Mouse (Mus musculus) forebrain, embryonic 13.5 days (tissue): ENCODE data around the gene Cd80. TPM values are rescaled to one million over a fixed set of nuclear protein-coding genes. Genes with fewer than 3 reads are reported as not detected.

Experiments
- ATAC-seq: fragments of 200-750 bp; cut with Nextera tagmentation; 2 replicates; pipeline ENCODE4 v1.8.0; 2017
- H3K27ac ChIP-seq: fragments of 300-500 bp; sonication (generic); 2 replicates; pipeline ENCODE4 v1.5.1; 2015; ENCODE audit warnings: inconsistent platforms, mild to moderate bottlenecking, moderate library complexity
- H3K27me3 ChIP-seq: fragments of 300-500 bp; sonication (generic); 2 replicates; pipeline ENCODE4 v1.6.1; 2015; ENCODE audit warnings: mild to moderate bottlenecking, inconsistent platforms
- H3K36me3 ChIP-seq: fragments of 300-500 bp; sonication (generic); 2 replicates; pipeline ENCODE4 v1.6.1; 2015; ENCODE audit warnings: mild to moderate bottlenecking, inconsistent platforms; ENCODE audit not compliant: poor library complexity, severe bottlenecking
- H3K4me1 ChIP-seq: fragments of 300-500 bp; sonication (generic); 2 replicates; pipeline ENCODE4 v1.6.1; 2015; ENCODE audit warnings: inconsistent platforms
- H3K4me2 ChIP-seq: fragments of 300-500 bp; sonication (generic); 2 replicates; pipeline ENCODE4 v1.6.1; 2015; ENCODE audit warnings: inconsistent platforms, mild to moderate bottlenecking, moderate library complexity
- H3K4me3 ChIP-seq: fragments of 300-500 bp; sonication (generic); 2 replicates; pipeline ENCODE4 v1.5.1; 2015; ENCODE audit warnings: mild to moderate bottlenecking, inconsistent platforms
- H3K9ac ChIP-seq: fragments of 300-500 bp; sonication (generic); 2 replicates; pipeline ENCODE4 v1.6.1; 2015; ENCODE audit warnings: mild to moderate bottlenecking, inconsistent platforms
- H3K9me3 ChIP-seq: fragments of 300-500 bp; sonication (generic); replicated peaks from 2 replicates; pipeline ENCODE4 v1.6.1; 2016; ENCODE audit warnings: inconsistent platforms
- WGBS: fragments of 180-500 bp; shearing (Covaris S2); methylation state at CpG from one replicate; pipeline ENCODE4 v1.1.7; 2015; 5-methylcytosine and 5-hydroxymethylcytosine counted together
- polyA plus RNA-seq: library from polyadenylated mRNA; unstranded; fragments of >200 nt; fragmentation: Nextera tagmentation; extraction: Ambion mirVana; gene quantifications from 2 replicates; pipeline ENCODE4 v1.2.1, GENCODE M21; 2015

The Cd80 gene
- 0.56 and 0.63 TPM in 2 replicates for polyA plus RNA-seq

- H3K9ac ChIP-seq = no peak within 1 kb of the TSS
- 71% methylated on average over 17 of the region's 17 CpGs for WGBS
- no peak within 1 kb of the TSS for H3K4me2 ChIP-seq
- H3K27me3 ChIP-seq = no peaks in the 10 kb centered on the region
- H3K36me3 ChIP-seq = no peaks in the 10 kb centered on the region; the same call in 1 of the 2 replicates
- H3K9me3 ChIP-seq = no peaks in the 10 kb centered on the region
- ATAC-seq = no peak
- peaks cover 14% of the 10 kb centered on the region for H3K4me1 ChIP-seq
- no peak within 1 kb of the TSS for H3K27ac ChIP-seq
- H3K4me3 ChIP-seq = no peak within 1 kb of the TSS
These were observed at the start of gene Cd80 for GRCm38 (mm10) chr16:38455511-38456418. TSS of gene Cd80 (plus strand) at chr16:38455561.

GRCm38 (mm10) chr16:38406293-38406692 lies 49.1 kb upstream of the Cd80 start:
- 81% methylated on average over 5 of the region's 5 CpGs for WGBS
- no peak for ATAC-seq
- no peak overlapping the region for H3K4me2 ChIP-seq
- no peaks in the 10 kb centered on the region for H3K4me1 ChIP-seq
- no peaks in the 10 kb centered on the region for H3K9me3 ChIP-seq
- H3K36me3 ChIP-seq = no peaks in the 10 kb centered on the region
- H3K27me3 ChIP-seq = no peaks in the 10 kb centered on the region
- no peak overlapping the region for H3K27ac ChIP-seq
- H3K4me3 ChIP-seq = no peak overlapping the region
- H3K9ac ChIP-seq = no peak overlapping the region

- Histone ChIP-seq H3K4me2 (no peak overlapping the region), H3K4me1 (no peaks in the 10 kb centered on the region), H3K4me3 (no peak overlapping the region), H3K27me3 (no peaks in the 10 kb centered on the region), H3K36me3 (no peaks in the 10 kb centered on the region), H3K9ac (no peak overlapping the region), H3K27ac (no peak overlapping the region), H3K9me3 (no peaks in the 10 kb centered on the region)
- WGBS = 86% methylated on average over 6 of the region's 6 CpGs
- ATAC-seq = no peak
These were observed 48.7 kb upstream of the Cd80 start for GRCm38 (mm10) chr16:38406708-38407107.

GRCm38 (mm10) chr16:38407584-38407983 lies 47.8 kb upstream of the Cd80 start:
- H3K4me1 ChIP-seq = no peaks in the 10 kb centered on the region
- WGBS = 38% methylated on average over 5 of the region's 5 CpGs
- no peak for ATAC-seq
- no peak overlapping the region for H3K9ac ChIP-seq
- H3K36me3 ChIP-seq = no peaks in the 10 kb centered on the region
- H3K4me2 ChIP-seq = no peak overlapping the region
- H3K27ac ChIP-seq = no peak overlapping the region
- no peaks in the 10 kb centered on the region for H3K27me3 ChIP-seq
- no peak overlapping the region for H3K4me3 ChIP-seq
- H3K9me3 ChIP-seq = no peaks in the 10 kb centered on the region

GRCm38 (mm10) chr16:38408416-38408815 lies 46.9 kb upstream of the Cd80 start:
- Histone ChIP-seq H3K27ac (no peak overlapping the region), H3K9me3 (no peaks in the 10 kb centered on the region), H3K9ac (no peak overlapping the region), H3K4me3 (no peak overlapping the region), H3K36me3 (no peaks in the 10 kb centered on the region), H3K4me1 (no peaks in the 10 kb centered on the region), H3K4me2 (no peak overlapping the region), H3K27me3 (no peaks in the 10 kb centered on the region)
- WGBS = 90% methylated on average over 8 of the region's 8 CpGs
- no peak for ATAC-seq

GRCm38 (mm10) chr16:38414953-38415352 lies 40.4 kb upstream of the Cd80 start:
- Histone ChIP-seq H3K4me1 (no peaks in the 10 kb centered on the region), H3K9ac (no peak overlapping the region), H3K4me3 (no peak overlapping the region), H3K27ac (no peak overlapping the region), H3K27me3 (no peaks in the 10 kb centered on the region), H3K9me3 (no peaks in the 10 kb centered on the region), H3K36me3 (no peaks in the 10 kb centered on the region), H3K4me2 (no peak overlapping the region)
- 83% methylated on average over 7 of the region's 7 CpGs for WGBS
- no peak for ATAC-seq

GRCm38 (mm10) chr16:38425374-38425773 lies 30.0 kb upstream of the Cd80 start:
- Histone ChIP-seq H3K9ac (no peak overlapping the region), H3K27me3 (no peaks in the 10 kb centered on the region), H3K4me3 (no peak overlapping the region), H3K36me3 (no peaks in the 10 kb centered on the region), H3K9me3 (no peaks in the 10 kb centered on the region), H3K27ac (no peak overlapping the region), H3K4me2 (no peak overlapping the region), H3K4me1 (no peaks in the 10 kb centered on the region)
- 84% methylated on average over 2 of the region's 2 CpGs for WGBS
- no peak for ATAC-seq

- H3K36me3 ChIP-seq = no peaks in the 10 kb centered on the region
- H3K4me2 ChIP-seq = no peak overlapping the region
- WGBS = 92% methylated on average over 1 of the region's 1 CpGs
- no peak overlapping the region for H3K9ac ChIP-seq
- no peaks in the 10 kb centered on the region for H3K4me1 ChIP-seq
- no peaks in the 10 kb centered on the region for H3K9me3 ChIP-seq
- no peak overlapping the region for H3K27ac ChIP-seq
- no peak overlapping the region for H3K4me3 ChIP-seq
- no peak for ATAC-seq
- no peaks in the 10 kb centered on the region for H3K27me3 ChIP-seq
These were observed 29.6 kb upstream of the Cd80 start for GRCm38 (mm10) chr16:38425799-38426198.

GRCm38 (mm10) chr16:38431446-38432185 lies 23.7 kb upstream of the Cd80 start:
- no peak for ATAC-seq
- H3K4me1 ChIP-seq = no peaks in the 10 kb centered on the region
- no peaks in the 10 kb centered on the region for H3K36me3 ChIP-seq
- H3K27me3 ChIP-seq = no peaks in the 10 kb centered on the region
- 38% methylated on average over 13 of the region's 13 CpGs for WGBS
- no peak overlapping the region for H3K9ac ChIP-seq
- no peak overlapping the region for H3K27ac ChIP-seq
- H3K4me3 ChIP-seq = no peak overlapping the region
- no peaks in the 10 kb centered on the region for H3K9me3 ChIP-seq
- H3K4me2 ChIP-seq = no peak overlapping the region

GRCm38 (mm10) chr16:38432498-38433425 lies 22.6 kb upstream of the Cd80 start, which contains the start of gene Pla1a:
TSS of gene Pla1a (minus strand) at chr16:38433145.
- Histone ChIP-seq H3K27ac (no peak within 1 kb of the TSS), H3K4me3 (no peak within 1 kb of the TSS), H3K36me3 (no peaks in the 10 kb centered on the region), H3K27me3 (no peaks in the 10 kb centered on the region), H3K9me3 (no peaks in the 10 kb centered on the region), H3K4me1 (no peaks in the 10 kb centered on the region), H3K9ac (no peak within 1 kb of the TSS), H3K4me2 (no peak within 1 kb of the TSS)
- no peak for ATAC-seq
- 89% methylated on average over 11 of the region's 11 CpGs for WGBS

GRCm38 (mm10) chr16:38433514-38433913 lies 21.8 kb upstream of the Cd80 start:
- Histone ChIP-seq H3K36me3 (no peaks in the 10 kb centered on the region), H3K27me3 (no peaks in the 10 kb centered on the region), H3K9me3 (no peaks in the 10 kb centered on the region), H3K27ac (no peak overlapping the region), H3K4me1 (no peaks in the 10 kb centered on the region), H3K9ac (no peak overlapping the region), H3K4me2 (no peak overlapping the region), H3K4me3 (no peak overlapping the region)
- ATAC-seq = no peak
- 89% methylated on average over 8 of the region's 8 CpGs for WGBS
